Mouse (Mus musculus) liver, embryonic 11.5 days (tissue): ENCODE data around the gene Cideb. TPM values are rescaled to one million over a fixed set of nuclear protein-coding genes. Genes with fewer than 3 reads are reported as not detected.
"Not testable (repeated sequence)": the region's sequence is repeated elsewhere in the genome, so short reads cannot be mapped to it uniquely, and the experiment has no call there.

Source experiments
- ATAC-seq: fragments of 200-750 bp; cut with Nextera tagmentation; replicated peaks from 2 replicates; pipeline ENCODE4 v1.8.0; 2017; ENCODE audit warnings: moderate number of reproducible peaks, mild to moderate bottlenecking, moderate TSS enrichment, moderate library complexity; ENCODE audit not compliant: low FRiP score
- DNase-seq: peaks from one replicate; pipeline ENCODE4 v3.0.0-alpha.2; 2017; ENCODE audit warnings: low spot score
- H3K27ac ChIP-seq: fragments of 300-500 bp; sonication (generic); 2 replicates; pipeline ENCODE4 v1.5.1; 2014; ENCODE audit warnings: mild to moderate bottlenecking, low read depth, low read length, control low read depth
- H3K27me3 ChIP-seq: fragments of 300-500 bp; sonication (generic); replicated peaks from 2 replicates; pipeline ENCODE4 v1.6.1; 2014; ENCODE audit warnings: low read length, mixed read lengths; ENCODE audit not compliant: control insufficient read depth, insufficient read depth
- H3K36me3 ChIP-seq: fragments of 300-500 bp; sonication (generic); 2 replicates; pipeline ENCODE4 v1.6.1; 2014; ENCODE audit warnings: mild to moderate bottlenecking, low read length, moderate library complexity, mixed read lengths; ENCODE audit not compliant: control insufficient read depth, insufficient read depth
- H3K4me1 ChIP-seq: fragments of 300-500 bp; sonication (generic); replicated peaks from 2 replicates; pipeline ENCODE4 v1.6.1; 2014; ENCODE audit warnings: low read length, mixed read lengths; ENCODE audit not compliant: control insufficient read depth, insufficient read depth
- H3K4me2 ChIP-seq: fragments of 300-500 bp; sonication (generic); 2 replicates; pipeline ENCODE4 v1.6.1; 2014; ENCODE audit warnings: mild to moderate bottlenecking, control low read depth, moderate library complexity
- H3K4me3 ChIP-seq: fragments of 300-500 bp; sonication (generic); 2 replicates; pipeline ENCODE4 v1.5.1; 2014; ENCODE audit warnings: low read depth, low read length, control low read depth
- H3K9ac ChIP-seq: fragments of 300-500 bp; sonication (generic); 2 replicates; pipeline ENCODE4 v1.6.1; 2014; ENCODE audit warnings: low read depth, low read length, control low read depth
- H3K9me3 ChIP-seq: fragments of 300-500 bp; sonication (generic); 2 replicates; pipeline ENCODE4 v1.6.1; 2016; ENCODE audit warnings: low read length, inconsistent platforms, mixed read lengths; ENCODE audit not compliant: control insufficient read depth
- WGBS: fragments of 180-500 bp; shearing (Covaris S2); extraction: QIAGEN DNeasy Blood & Tissue Kit; methylation state at CpG from one replicate; pipeline ENCODE4 v1.1.7; 2014; 5-methylcytosine and 5-hydroxymethylcytosine counted together
- polyA plus RNA-seq: library from polyadenylated mRNA; unstranded; fragments of >200 nt; fragmentation: Nextera tagmentation; extraction: Ambion mirVana; gene quantifications from 2 replicates; pipeline ENCODE4 v1.2.1, GENCODE M21; 2014

Gene Cideb
- polyA plus RNA-seq, 1 experiment from 2014 or later, result 9.1 TPM

DNA sequence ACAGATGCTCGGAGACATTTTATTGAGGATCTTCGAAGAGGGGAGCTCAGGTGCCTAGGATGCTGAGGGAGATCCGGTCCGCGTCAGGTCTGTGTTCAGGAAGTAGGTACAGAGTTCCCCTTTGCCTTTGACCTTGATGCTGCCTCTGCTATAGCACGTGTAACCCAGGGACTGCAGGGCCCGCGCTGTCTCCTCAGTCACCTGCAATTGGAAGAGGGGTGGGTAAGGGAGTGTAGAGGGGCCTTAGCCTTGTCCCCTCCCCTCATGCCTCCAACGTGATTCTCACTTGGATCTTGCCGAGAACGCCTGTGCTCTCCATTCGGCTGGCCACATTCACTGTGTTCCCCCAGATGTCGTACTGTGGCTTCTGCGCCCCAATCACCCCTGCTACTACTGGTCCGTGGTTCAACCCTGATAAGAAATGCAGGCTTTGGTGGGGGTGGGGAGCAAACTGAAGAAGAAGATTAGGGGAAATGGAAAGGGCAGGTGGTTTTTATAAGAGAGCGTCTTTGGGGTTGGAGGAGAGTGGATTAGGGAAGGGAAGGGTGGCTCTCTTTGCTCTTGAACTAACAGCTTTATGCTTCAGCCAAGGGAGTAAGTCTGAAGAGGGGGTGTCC, 10.9 kb upstream of the Cideb start:
- peak; percentile 79 for ATAC-seq

DNA sequence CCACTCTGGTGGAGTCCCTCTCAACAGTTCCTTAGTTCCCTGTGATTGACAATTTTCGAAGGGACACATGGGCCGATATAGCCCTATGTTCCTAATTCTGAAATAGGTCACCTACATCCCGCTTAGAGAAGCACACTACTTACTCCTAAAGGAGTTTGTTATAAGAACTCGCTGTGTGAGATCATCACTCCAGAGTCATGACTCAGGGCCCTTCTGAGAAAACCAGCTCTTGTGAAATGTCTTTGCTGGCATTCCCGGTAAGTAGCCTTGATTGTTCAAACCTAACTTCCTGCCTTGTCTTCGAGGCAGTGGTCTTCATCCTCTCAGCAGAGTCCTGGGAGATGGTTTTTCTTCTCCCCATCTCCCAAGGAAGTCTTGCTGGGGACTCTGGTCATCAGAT, 10.3 kb upstream of the Cideb start:
- Histone ChIP-seq H3K36me3 (no peaks in the 10 kb centered on the region), H3K4me2 (peak overlapping the region; percentile 74; the same call in 1 of the 2 replicates), H3K4me1 (peaks cover 19% of the 10 kb centered on the region), H3K27ac (no peak overlapping the region), H3K9ac (no peak overlapping the region), H3K9me3 (no peaks in the 10 kb centered on the region), H3K4me3 (no peak overlapping the region), H3K27me3 (peaks cover 25% of the 10 kb centered on the region)
- whole genome bisulfite sequencing, result 79% methylated on average over 6 of the region's 6 CpGs
- DNase-seq (no peak), ATAC-seq (no peak)

More for the DNA sequence above, 10.9 kb upstream of the Cideb start:
- 0 out of 2 replicates have a peak overlapping the region, but pooled peaks have one; percentile 1 for H3K4me3 ChIP-seq
- WGBS, result 45% methylated on average over 16 of the region's 16 CpGs
- H3K36me3 ChIP-seq, result no peaks in the 10 kb centered on the region
- H3K4me1 ChIP-seq, result peaks cover 19% of the 10 kb centered on the region
- H3K4me2 ChIP-seq, result peak overlapping the region; percentile 46
- H3K9ac ChIP-seq, result peak overlapping the region; percentile 35; the same call in 1 of the 2 replicates
- H3K9me3 ChIP-seq, result no peaks in the 10 kb centered on the region
- H3K27me3 ChIP-seq, result peaks cover 26% of the 10 kb centered on the region
- H3K27ac ChIP-seq, result peak overlapping the region; percentile 41
- no peak for DNase-seq

DNA sequence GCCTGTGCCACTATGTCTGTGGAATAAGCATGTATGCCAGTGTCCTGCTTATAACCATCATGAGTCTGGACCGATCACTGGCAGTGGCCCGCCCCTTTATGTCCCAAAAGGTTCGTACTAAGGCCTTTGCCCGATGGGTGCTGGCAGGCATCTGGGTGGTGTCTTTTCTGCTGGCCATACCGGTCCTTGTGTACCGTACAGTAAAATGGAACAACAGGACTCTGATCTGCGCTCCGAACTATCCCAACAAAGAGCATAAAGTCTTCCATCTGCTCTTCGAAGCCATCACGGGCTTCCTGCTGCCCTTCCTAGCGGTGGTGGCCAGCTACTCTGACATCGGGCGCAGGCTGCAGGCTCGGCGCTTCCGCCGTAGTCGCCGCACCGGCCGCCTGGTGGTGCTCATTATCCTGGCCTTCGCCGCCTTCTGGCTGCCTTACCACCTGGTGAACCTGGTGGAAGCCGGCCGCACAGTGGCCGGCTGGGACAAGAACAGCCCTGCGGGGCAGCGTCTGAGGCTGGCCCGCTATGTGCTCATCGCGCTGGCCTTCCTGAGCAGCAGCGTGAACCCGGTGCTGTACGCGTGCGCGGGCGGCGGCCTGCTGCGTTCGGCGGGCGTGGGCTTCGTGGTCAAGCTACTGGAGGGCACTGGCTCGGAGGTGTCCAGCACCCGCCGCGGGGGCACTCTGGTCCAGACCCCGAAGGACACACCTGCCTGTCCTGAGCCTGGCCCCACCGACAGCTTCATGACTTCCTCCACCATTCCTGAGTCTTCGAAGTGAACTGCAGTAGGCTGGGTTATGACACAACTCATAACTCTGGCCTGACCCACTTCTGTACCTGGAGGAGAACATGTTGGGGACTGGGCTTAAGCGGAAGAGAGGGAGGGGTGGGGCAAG, 9.5 kb upstream of the Cideb start:
- Histone ChIP-seq H3K9me3 (no peaks in the 10 kb centered on the region), H3K4me3 (peak overlapping the region; percentile 39), H3K27me3 (peaks cover 24% of the 10 kb centered on the region), H3K4me1 (peaks cover 26% of the 10 kb centered on the region), H3K4me2 (peak overlapping the region; percentile 74), H3K9ac (peak overlapping the region; percentile 56), H3K36me3 (no peaks in the 10 kb centered on the region), H3K27ac (no peak overlapping the region)
- WGBS, result 13% methylated on average over 52 of the region's 52 CpGs
- peak; percentile 37; the same call in 1 of the 2 replicates for ATAC-seq
- DNase-seq, result peak; percentile 66

DNA sequence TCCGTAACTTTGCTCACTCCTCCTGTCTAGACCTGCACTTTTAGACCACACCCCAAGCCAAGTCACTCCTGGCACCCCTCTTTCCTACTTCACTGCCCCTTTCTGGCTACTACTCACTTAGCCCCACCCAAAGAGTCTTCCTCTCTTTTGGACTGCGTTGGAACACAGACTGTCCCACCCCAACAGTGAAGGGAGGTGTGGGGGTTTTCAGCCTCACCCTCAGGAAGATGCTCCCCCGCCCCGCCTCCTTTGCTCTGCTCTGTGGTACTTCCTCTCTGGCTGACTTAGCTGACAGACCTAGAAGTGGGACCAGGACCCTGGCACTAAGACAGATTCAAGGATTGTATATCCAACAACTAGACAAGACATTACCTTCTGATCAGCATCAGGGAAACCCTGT, 7.4 kb upstream of the Cideb start, which contains the start of gene Ltb4r1:
Gene Ltb4r1 (plus strand): TSS at position 267 of the 400 bp plus-strand sequence.
- DNase-seq, result no peak
- 47% methylated on average over 4 of the region's 4 CpGs for WGBS
- Histone ChIP-seq H3K9me3 (no peaks in the 10 kb centered on the region), H3K27me3 (peaks cover 39% of the 10 kb centered on the region), H3K36me3 (no peaks in the 10 kb centered on the region), H3K4me3 (no peak within 1 kb of the TSS), H3K4me1 (peaks cover 29% of the 10 kb centered on the region), H3K27ac (no peak within 1 kb of the TSS), H3K4me2 (no peak within 1 kb of the TSS), H3K9ac (no peak within 1 kb of the TSS; the same call in 1 of the 2 replicates)
- ATAC-seq, result no peak

DNA sequence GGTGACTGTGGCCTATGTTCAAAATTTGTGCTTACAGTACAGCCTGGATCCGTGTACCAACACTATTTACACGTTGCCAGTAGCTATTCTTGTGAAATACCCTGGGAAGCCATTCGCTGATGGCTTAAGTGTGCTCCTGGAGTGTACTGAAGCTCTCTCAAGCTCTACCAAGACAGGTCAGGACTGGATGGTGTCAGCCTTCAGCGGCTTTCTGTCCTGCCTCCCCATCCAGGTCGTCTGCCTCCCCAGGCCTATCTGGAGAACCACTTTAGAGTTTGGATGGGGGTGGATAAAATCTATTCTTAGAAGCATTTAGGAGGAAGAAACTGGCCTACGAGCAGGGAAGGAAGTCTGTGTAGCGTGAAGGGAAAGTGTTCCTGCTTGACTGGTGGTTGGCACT, 4.9 kb upstream of the Cideb start:
- Histone ChIP-seq H3K9me3 (no peaks in the 10 kb centered on the region), H3K4me2 (peak overlapping the region; percentile 89), H3K36me3 (no peaks in the 10 kb centered on the region), H3K9ac (no peak overlapping the region; the same call in 1 of the 2 replicates), H3K4me1 (peaks cover 19% of the 10 kb centered on the region), H3K27me3 (peaks cover 34% of the 10 kb centered on the region), H3K27ac (no peak overlapping the region), H3K4me3 (no peak overlapping the region)
- ATAC-seq (no peak), DNase-seq (no peak)
- WGBS, result 48% methylated on average over 7 of the region's 7 CpGs

DNA sequence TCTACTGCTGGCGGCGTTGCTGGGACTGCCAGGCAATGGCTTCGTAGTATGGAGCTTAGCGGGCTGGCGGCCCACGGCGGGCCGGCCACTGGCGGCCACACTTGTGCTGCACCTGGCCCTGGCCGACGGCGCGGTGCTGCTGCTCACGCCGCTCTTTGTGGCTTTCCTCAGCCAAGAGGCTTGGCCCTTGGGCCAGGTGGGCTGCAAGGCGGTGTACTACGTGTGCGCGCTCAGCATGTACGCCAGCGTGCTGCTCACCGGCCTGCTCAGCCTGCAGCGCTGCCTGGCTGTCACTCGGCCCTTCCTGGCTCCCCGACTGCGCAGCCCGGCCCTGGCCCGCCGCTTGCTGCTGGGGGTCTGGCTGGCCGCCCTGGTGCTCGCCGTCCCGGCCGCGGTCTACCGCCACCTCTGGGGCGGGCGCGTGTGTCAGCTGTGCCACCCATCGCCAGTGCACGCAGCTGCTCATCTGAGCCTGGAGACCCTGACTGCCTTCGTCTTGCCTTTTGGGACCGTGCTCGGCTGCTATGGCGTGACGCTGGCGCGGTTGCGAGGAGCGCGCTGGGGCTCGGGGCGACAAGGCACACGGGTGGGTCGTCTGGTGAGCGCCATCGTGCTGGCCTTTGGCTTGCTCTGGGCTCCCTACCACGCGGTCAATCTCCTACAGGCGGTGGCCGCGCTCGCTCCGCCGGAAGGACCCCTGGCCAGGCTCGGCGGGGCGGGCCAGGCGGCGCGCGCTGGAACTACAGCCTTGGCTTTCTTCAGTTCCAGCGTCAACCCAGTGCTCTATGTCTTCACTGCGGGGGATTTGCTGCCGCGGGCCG, 4.0 kb upstream of the Cideb start:
- H3K4me3 ChIP-seq, result peak overlapping the region; percentile 53
- peaks cover 28% of the 10 kb centered on the region for H3K27me3 ChIP-seq
- peak; percentile 42 for ATAC-seq
- WGBS, result 1% methylated on average over 77 of the region's 77 CpGs
- peaks cover 22% of the 10 kb centered on the region for H3K4me1 ChIP-seq
- H3K9me3 ChIP-seq, result no peaks in the 10 kb centered on the region
- DNase-seq, result peak; percentile 79
- 0 out of 2 replicates have a peak overlapping the region, but pooled peaks have one; percentile 6 for H3K27ac ChIP-seq
- H3K4me2 ChIP-seq, result peak overlapping the region; percentile 89
- peak overlapping the region; percentile 62 for H3K9ac ChIP-seq
- H3K36me3 ChIP-seq, result no peaks in the 10 kb centered on the region

DNA sequence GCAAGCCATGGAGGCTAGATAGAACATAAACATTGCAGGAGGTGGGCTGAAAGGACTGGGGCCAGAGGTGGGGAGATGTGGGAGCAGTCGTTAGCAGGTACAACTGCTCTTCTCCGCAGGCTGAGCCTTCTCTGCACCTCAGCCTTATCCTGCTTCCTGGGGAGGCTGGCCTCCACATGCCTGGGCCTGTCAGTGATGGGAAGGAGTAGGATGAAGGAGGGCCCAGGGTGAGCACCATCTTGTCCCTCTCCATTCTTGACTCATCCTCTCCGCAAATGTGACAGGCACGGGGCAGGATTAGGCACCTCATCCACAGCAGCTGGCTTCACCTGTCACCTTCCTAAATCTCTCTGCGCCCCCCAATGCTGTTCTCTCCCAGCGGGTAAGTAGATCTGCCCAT, 2.9 kb upstream of the Cideb start, which contains the start of gene Ltb4r2:
Gene Ltb4r2 (plus strand): TSS at position 266 of the 400 bp plus-strand sequence.
- H3K27me3 ChIP-seq, result peaks cover 23% of the 10 kb centered on the region
- peak within 1 kb of the TSS; percentile 53 for H3K4me3 ChIP-seq
- WGBS, result 83% methylated on average over 6 of the region's 6 CpGs
- ATAC-seq (no peak), DNase-seq (no peak)
- no peaks in the 10 kb centered on the region for H3K9me3 ChIP-seq
- peak within 1 kb of the TSS; percentile 62 for H3K9ac ChIP-seq
- peaks cover 24% of the 10 kb centered on the region for H3K4me1 ChIP-seq
- no peaks in the 10 kb centered on the region for H3K36me3 ChIP-seq
- 0 out of 2 replicates have a peak within 1 kb of the TSS, but pooled peaks have one; percentile 6 for H3K27ac ChIP-seq
- H3K4me2 ChIP-seq, result peak within 1 kb of the TSS; percentile 89

DNA sequence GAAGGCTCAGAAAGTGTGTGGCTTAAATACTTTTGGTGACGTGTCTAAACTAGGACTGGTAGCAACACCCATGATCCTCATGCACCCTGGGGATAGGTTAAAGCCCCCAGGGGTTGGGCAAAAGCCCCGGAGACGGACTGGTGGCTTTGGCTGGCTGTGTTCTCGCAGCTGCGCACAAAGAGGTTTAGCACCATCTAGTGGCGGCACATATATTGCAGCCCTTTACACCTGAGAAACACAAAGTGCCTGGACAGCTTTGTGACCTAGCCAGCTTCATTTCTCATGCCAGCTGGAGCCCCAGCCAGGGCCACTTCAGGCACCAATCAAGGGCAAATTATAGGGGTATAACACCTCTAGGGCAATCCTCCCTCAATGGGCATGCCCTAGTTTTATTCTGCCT, 1.9 kb upstream of the Cideb start:
- ATAC-seq, H3K36me3 ChIP-seq, H3K9ac ChIP-seq, H3K9me3 ChIP-seq, H3K4me3 ChIP-seq, H3K27ac ChIP-seq: not testable (repeated sequence)
- 0% methylated on average over 6 of the region's 6 CpGs for WGBS
- Histone ChIP-seq H3K4me2 (peak overlapping the region; percentile 53), H3K27me3 (peaks cover 23% of the 10 kb centered on the region), H3K4me1 (peaks cover 24% of the 10 kb centered on the region)
- peak; percentile 80 for DNase-seq
